Mouse (Mus musculus) Patski (cell line): Measurements from ENCODE around the gene Taf4. TPM values are rescaled to one million over a fixed set of nuclear protein-coding genes. Genes with fewer than 3 reads are reported as not detected.

Experiments used
- ATAC-seq: fragments of 100-300 bp; one replicate; pipeline ENCODE4 v1.8.0; 2021
- CTCF ChIA-PET: fragments of 350-600 bp; sonication (Branson Sonifier 250); formaldehyde crosslinking; loops from one replicate; lab custom pipeline; 2022; ENCODE audit warnings: inconsistent platforms; lab: Charles Lee
- POLR2A ChIA-PET: fragments of 350-600 bp; sonication (Branson Sonifier 250); formaldehyde crosslinking; loops from one replicate; lab custom pipeline; 2022; ENCODE audit warnings: antibody characterized with exemption, inconsistent platforms; lab: Charles Lee
- DNase-seq: peaks from one replicate; pipeline ENCODE4 v3.0.0-alpha.2; 2011; ENCODE audit warnings: low read depth, low spot score
- H3K27me3 ChIP-seq: fragments of 371-371 bp; one replicate; pipeline ENCODE4 v1.5.1; 2021
- CTCF ChIP-seq: fragments of 100-300 bp; IDR thresholded peaks from one replicate; pipeline ENCODE4 v1.5.1; 2021
- in situ Hi-C: fragments of 300-500 bp; cut with MboI; formaldehyde crosslinking; loops from 3 replicates; pipeline ENCODE4 v1.11.1; 2018; ENCODE audit warnings: low pct_unique_long_range_greater_than_20kb, mixed read lengths
- polyA plus RNA-seq: library from polyadenylated mRNA; unstranded; gene quantifications from one replicate; pipeline ENCODE4 v1.2.3, GENCODE M21; 2021

Gene Taf4
- polyA plus RNA-seq, 1 experiment from 2014 or later, result 23.5 TPM

DNA sequence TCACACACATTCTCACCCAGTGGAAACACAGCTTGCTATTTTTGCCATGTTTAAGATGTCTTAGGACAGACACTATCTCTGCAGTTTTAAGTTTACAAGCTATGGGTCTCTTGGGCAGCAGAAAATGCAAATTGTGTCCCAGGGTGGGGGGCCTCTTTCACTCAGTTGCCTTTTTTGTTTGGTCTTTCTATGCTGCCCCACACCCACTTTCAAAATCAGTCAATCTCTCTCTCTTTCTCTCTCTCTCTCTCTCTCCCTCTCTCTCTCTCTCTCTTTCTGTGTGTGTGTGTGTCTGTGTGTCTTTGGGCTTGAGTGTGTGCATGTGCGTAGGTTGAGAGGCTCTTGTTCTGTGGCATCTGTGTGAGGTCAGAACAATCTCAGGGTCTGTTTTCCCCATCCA is 9.2 kb upstream of the Taf4 start:
- POLR2A ChIA-PET, result interaction anchor here (0.8 to 1.3 kb wide), 3 partner anchors 12 to 63 kb away, joined by 3 to 6 read pairs (median 3); no protein-coding TSS in a partner anchor
- no peaks in the 10 kb centered on the region for H3K27me3 ChIP-seq
- in situ Hi-C loops, result no loop called here
- no peak for TF ChIP-seq CTCF
- CTCF ChIA-PET, result interaction anchor here (0.9 kb wide), 1 partner anchor 20 kb away, joined by 3 read pairs; no protein-coding TSS in a partner anchor
- DNase-seq (no peak), ATAC-seq (no peak)

DNA sequence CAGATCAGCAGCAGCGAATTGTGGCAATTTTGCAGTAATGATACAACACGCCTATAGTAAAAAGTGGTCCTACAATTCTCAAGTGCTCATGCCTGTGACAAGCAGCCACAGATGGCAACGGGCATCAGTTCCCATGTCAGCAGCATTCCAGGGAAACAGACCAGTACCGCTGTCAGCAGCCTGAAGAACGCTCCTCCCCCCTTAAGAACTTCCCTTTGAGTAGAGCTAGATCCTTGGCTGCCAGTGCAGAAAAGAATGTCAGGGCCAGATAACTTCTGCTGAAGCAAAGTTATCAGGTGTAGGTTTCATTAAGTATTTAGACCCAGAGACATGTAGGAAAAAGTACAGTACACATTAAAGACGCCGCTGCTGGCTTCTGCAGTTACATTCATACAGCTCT is 8.4 kb upstream of the Taf4 start:
- ATAC-seq (peak; percentile 32), DNase-seq (no peak)
- no peaks in the 10 kb centered on the region for H3K27me3 ChIP-seq
- ChIA-PET POLR2A (interaction anchor here (0.8 to 1.3 kb wide), 3 partner anchors 13 to 63 kb away, joined by 3 to 6 read pairs (median 3); no protein-coding TSS in a partner anchor), CTCF (interaction anchor here (0.9 kb wide), 1 partner anchor 21 kb away, joined by 3 read pairs; no protein-coding TSS in a partner anchor)
- no peak for TF ChIP-seq CTCF
- in situ Hi-C loops, result loop anchor here (5.0 kb wide), 1 partner anchor 32 kb away; no protein-coding TSS in a partner anchor

DNA sequence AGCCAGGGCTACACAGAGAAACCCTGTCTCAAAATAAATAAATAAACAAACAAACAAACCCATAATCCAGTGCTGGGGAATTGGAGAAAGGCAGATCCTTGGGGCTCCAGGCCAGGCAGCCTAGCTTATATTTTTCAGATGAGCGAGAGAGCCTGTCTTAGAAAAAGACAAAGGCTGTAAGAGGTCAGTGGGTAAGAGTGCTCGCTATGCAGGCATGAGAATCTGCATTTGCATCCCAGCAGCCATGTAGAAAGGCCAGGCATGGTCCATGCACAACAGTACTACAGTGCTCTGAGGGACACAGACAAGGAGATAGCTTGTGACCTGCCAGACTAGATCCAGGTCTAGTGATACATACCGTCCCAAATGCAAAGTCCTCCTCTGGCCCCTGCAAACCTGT is 6.3 kb upstream of the Taf4 start:
- ChIA-PET POLR2A (interaction anchor here (1.2 kb wide), 1 partner anchor 43 kb away, joined by 3 read pairs; no protein-coding TSS in a partner anchor), CTCF (no interaction called here)
- DNase-seq (no peak), ATAC-seq (no peak)
- TF ChIP-seq CTCF, result no peak
- H3K27me3 ChIP-seq, result no peaks in the 10 kb centered on the region
- in situ Hi-C loops, result loop anchor here (5.0 kb wide), 1 partner anchor 35 kb away; no protein-coding TSS in a partner anchor

DNA sequence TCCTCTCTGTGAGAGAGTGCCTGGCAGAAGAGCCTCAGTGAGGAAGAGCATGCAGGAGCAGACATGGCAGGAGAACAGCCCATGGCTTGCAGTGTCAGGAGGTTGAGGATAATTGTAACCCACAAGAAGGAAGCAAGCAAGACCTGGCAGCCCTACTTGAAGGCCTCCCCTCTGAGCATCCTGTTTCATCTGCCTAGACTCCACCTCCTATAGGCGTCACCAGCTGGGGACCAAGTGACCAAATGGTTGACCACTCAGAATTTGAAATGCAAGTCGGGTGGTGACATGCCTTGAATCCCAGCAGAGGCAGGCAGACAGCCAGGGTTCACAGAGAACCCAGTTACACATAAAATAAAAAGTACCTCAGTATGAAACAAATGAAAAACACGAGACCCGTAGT is 4.2 kb upstream of the Taf4 start:
- DNase-seq (no peak), ATAC-seq (no peak)
- ChIA-PET POLR2A (interaction anchor here (0.6 to 1.6 kb wide), 4 partner anchors 44 to 212 kb away, joined by 3 to 11 read pairs (median 3); partner anchors contain the start of gene Lsm14b), CTCF (interaction anchor here (1.1 to 1.3 kb wide), 2 partner anchors 11 to 17 kb away, joined by 3 to 4 read pairs; no protein-coding TSS in a partner anchor)
- TF ChIP-seq CTCF, result no peak
- H3K27me3 ChIP-seq, result no peaks in the 10 kb centered on the region
- in situ Hi-C loops, result loop anchor here (5.0 kb wide), 1 partner anchor 37 kb away; no protein-coding TSS in a partner anchor

DNA sequence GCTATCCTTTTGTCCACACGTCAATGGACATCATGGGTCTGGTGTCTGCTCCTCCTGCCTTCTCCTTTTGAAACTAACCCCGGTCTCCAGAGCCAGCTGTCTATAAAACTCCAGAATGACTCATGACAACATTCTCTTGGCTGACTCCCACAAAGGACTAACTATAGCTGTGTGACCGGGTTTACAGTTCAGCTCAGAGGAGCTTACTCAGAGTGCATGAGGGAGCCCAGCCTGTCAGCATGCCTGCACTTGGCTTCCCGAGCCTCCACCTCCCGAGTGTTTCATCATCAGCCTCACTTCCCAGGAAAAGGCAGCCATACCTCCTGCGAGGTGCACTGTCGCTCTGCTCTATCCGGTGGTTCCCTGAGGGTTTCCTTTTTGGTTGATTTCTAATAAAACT is 3.4 kb upstream of the Taf4 start:
- ATAC-seq, result peak; percentile 81
- in situ Hi-C loops, result loop anchor here (5.0 kb wide), 2 partner anchors 37 to 62 kb away; partner anchors contain the start of genes Psma7 and Ss18l1
- POLR2A ChIA-PET, result interaction anchor here (0.6 to 1.6 kb wide), 4 partner anchors 45 to 211 kb away, joined by 3 to 11 read pairs (median 3); partner anchors contain the start of gene Lsm14b
- DNase-seq, result peak; percentile 63
- TF ChIP-seq CTCF, result no peak
- CTCF ChIA-PET, result interaction anchor here (1.0 to 1.3 kb wide), 2 partner anchors 18 to 62 kb away, joined by 3 to 4 read pairs; partner anchors contain the start of genes Psma7 and Ss18l1
- no peaks in the 10 kb centered on the region for H3K27me3 ChIP-seq

DNA sequence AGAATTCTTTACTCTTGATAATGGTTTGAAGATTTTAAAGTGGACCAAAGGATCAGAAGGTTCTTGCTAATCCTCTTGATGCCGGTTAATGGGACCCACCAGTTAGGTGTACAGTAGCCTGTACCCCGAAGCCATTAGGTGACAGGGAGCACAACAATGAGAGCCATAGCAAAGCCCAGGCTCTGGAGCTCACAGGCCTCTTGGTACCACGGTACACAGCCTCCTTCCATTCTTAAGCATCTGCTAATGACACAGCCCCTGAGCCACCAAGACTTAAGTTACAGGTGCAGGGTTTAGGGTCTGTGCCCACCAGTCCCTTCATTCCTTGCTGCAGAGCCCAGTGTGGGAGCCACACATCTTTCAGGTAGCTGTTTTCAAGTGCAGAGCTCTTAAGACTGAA is 1.8 kb upstream of the Taf4 start:
- DNase-seq, result no peak
- H3K27me3 ChIP-seq, result no peaks in the 10 kb centered on the region
- in situ Hi-C loops, result loop anchor here (5.0 kb wide), 1 partner anchor 64 kb away; the partner anchor contains the start of genes Psma7 and Ss18l1
- ATAC-seq, result no peak
- TF ChIP-seq CTCF, result no peak
- CTCF ChIA-PET, result no interaction called here
- POLR2A ChIA-PET, result no interaction called here

DNA sequence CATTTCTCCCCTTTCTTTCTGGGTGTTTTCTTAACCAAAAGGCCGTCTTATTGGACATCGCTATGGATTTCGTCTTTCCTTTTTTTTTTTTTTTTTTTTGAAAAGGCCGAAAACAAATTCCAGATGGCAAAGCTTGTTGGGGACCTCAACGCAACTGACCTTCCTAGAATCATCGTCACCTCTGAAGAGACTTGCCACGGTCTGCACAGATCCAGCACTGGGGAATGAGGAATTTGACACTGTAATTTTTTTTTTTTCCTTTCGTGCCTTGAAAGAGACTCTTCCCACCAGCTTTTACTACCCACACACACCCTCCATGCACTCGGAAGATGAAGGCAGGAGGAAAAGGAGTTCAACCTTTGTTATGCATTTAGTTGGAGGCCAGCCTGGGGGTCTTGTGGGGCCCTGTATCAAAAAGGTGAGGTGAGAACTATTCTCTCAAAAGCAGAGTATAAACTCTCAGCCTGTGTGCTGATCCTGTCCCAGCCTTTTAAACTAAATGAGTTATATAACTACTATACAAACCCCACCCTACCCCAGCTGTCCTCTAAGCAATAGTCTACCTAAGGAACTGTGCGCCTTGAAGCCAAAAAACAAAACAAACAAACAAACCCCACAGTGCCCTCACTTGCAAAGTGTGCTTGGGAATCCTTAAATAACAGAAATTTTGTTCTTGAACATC is 1.0 kb upstream of the Taf4 start:
- DNase-seq, result no peak
- in situ Hi-C loops, result loop anchor here (5.0 kb wide), 1 partner anchor 65 kb away; the partner anchor contains the start of genes Psma7 and Ss18l1
- ChIA-PET CTCF (interaction anchor here (0.6 to 1.3 kb wide), 3 partner anchors 29 to 68 kb away, joined by 3 read pairs; no protein-coding TSS in a partner anchor), POLR2A (interaction anchor here (0.6 to 1.3 kb wide), 5 partner anchors 19 to 256 kb away, joined by 3 to 8 read pairs (median 4); partner anchors contain the start of genes Psma7 and Ss18l1)
- TF ChIP-seq CTCF, result no peak
- ATAC-seq, result no peak
- H3K27me3 ChIP-seq, result no peaks in the 10 kb centered on the region

DNA sequence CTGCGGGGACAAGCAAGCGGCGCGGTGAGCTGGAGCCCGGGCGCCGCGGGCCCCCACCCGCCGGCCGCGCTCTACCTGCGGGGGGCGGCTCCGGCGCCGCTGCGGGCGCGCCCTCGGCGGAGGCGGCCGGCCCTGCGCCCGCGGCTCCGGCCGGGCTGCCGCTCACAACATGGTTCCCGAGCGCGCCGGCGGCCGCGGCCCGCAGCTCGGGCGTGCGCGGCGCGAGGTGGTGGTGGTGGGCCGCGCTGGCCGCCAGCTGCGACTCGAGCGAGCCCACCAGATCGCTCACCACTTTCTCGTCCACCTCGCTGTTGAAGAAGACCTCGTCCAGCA is 185 bp downstream of the Taf4 start:
- no peaks in the 10 kb centered on the region for H3K27me3 ChIP-seq
- TF ChIP-seq CTCF, result no peak
- DNase-seq (no peak), ATAC-seq (peak; percentile 1)
- POLR2A ChIA-PET, result interaction anchor here (1.1 to 1.3 kb wide), 3 partner anchors 42 to 66 kb away, joined by 3 to 8 read pairs (median 3); partner anchors contain the start of genes Psma7 and Ss18l1
- in situ Hi-C loops, result loop anchor here (5.0 kb wide), 1 partner anchor 66 kb away; the partner anchor contains the start of genes Psma7 and Ss18l1
- CTCF ChIA-PET, result interaction anchor here (1.3 kb wide), 1 partner anchor 28 kb away, joined by 3 read pairs; no protein-coding TSS in a partner anchor

DNA sequence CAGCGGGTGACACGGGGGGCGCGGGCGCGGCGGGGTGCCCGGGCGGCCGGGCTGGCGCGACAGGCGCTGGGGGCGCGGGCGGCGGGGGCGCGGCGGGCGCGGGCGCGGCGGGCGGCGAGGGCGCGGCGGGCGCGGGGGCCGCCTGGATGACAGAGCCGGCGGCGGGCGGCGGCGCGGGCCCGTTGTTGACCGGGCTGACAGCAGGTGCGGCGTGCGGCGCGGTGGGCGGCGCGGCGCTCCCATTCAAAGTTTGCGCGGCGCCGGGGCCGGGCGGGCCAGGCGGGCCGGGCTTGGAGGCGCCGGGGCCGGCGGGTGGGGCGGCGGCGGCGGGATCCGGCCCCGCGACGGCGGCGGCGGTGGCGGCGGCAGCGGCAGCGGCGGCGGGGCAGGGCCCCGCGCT is 595 bp downstream of the Taf4 start:
- in situ Hi-C loops, result loop anchor here (5.0 kb wide), 1 partner anchor 66 kb away; the partner anchor contains the start of genes Psma7 and Ss18l1
- ChIA-PET POLR2A (no interaction called here), CTCF (no interaction called here)
- ATAC-seq (peak; percentile 28), DNase-seq (no peak)
- H3K27me3 ChIP-seq, result no peaks in the 10 kb centered on the region
- TF ChIP-seq CTCF, result no peak
